Mouse (Mus musculus): ENCODE data around the gene Ndufc1. TPM values are rescaled to one million over a fixed set of nuclear protein-coding genes. Genes with fewer than 3 reads are reported as not detected.
"Not testable (repeated sequence)": the region's sequence is repeated elsewhere in the genome, so short reads cannot be mapped to it uniquely, and the experiment has no call there.

Ndufc1 gene
- polyA plus RNA-seq, 2 experiments, result 150 to 493 TPM

DNA sequence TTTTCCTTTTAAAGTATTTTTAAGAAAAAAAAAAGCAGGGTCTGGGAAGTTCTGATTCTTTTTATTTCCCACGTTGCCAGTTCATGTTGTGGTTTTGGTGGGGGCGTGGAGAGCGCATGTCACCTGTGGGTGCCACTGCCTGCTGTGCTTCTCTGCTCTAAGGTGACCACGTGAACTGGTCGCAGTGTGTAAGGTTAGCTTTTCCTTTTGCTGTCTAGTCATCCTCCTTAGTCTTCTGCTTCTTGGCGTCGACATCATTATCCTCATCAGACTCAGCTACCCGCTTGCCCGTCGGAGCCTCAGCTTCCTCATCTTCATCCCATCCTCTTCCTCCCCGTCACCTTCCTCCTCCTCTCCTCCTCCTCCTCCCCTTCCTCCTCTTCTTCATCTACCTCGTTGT, 6.2 kb downstream of the Ndufc1 start:
- H3K27ac ChIP-seq, result no peak overlapping the region
- 78% methylated on average over 12 of the region's 12 CpGs for WGBS (ENCODE audit: insufficient replicate concordance)
- peaks cover 2 to 5% of the 10 kb centered on the region in 2 experiments; a peak in 3 of 4 replicates for H3K4me1 ChIP-seq (replicated peaks; ENCODE audit: control insufficient read depth in 2 of 2, insufficient read depth in 2 of 2, low read length in 1 of 2)
- no peaks in the 10 kb centered on the region for H3K9me3 ChIP-seq (ENCODE audit: control insufficient read depth, low read length)
- ATAC-seq (ENCODE audit: insufficient read depth), result no peak
- TF ChIP-seq CTCF (IDR thresholded peaks at IDR 0.05; ENCODE audit: low read depth) (no peak), EP300 (IDR thresholded peaks at IDR 0.05; ENCODE audit: low read depth) (no peak)
- no peak overlapping the region for H3K4me2 ChIP-seq (ENCODE audit: low read depth)
- no peak overlapping the region for H3K9ac ChIP-seq (replicated peaks)
- H3K4me3 ChIP-seq (ENCODE audit: insufficient read depth in 1 of 2, low read depth in 2 of 2, low read length in 2 of 2), result no peak overlapping the region
- H3K36me3 ChIP-seq (replicated peaks; ENCODE audit: control insufficient read depth, insufficient read depth, low read depth), result peaks cover 17% of the 10 kb centered on the region
- no peak for DNase-seq (ENCODE audit: low read depth in 3 of 3, low spot score in 3 of 3)
- H3K27me3 ChIP-seq (ENCODE audit: control insufficient read depth, insufficient read depth, low read length), result peaks cover 2% of the 10 kb centered on the region; the same call in 1 of the 2 replicates

DNA sequence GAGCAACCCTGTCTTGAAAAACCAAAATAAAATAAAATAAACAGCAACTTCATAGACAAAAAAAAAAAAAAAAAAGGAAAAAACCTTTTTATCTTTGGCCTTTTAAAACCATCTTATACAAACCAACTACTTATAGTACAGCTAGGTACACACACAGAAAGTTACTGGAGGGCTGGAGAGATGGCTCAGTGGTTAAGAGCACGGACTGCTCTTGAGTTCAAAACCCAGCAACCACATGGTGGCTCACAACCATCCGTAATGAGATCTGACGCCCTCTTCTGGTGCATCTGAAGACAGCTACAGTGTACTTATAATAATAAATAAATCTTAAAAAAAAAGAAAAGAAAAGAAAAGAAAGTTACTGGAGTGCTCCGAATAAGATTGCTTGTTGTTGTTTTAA, 6.7 kb downstream of the Ndufc1 start:
- H3K4me3 ChIP-seq (ENCODE audit: insufficient read depth in 1 of 2, low read depth in 2 of 2, low read length in 2 of 2); ATAC-seq (ENCODE audit: insufficient read depth); H3K27me3 ChIP-seq (ENCODE audit: control insufficient read depth, insufficient read depth, low read length); H3K9ac ChIP-seq (replicated peaks); H3K4me1 ChIP-seq (replicated peaks; ENCODE audit: control insufficient read depth in 2 of 2, insufficient read depth in 2 of 2, low read length in 1 of 2); H3K9me3 ChIP-seq (ENCODE audit: control insufficient read depth, low read length); H3K27ac ChIP-seq; H3K4me2 ChIP-seq (ENCODE audit: low read depth); DNase-seq (ENCODE audit: low read depth in 3 of 3, low spot score in 3 of 3): not testable (repeated sequence)
- TF ChIP-seq CTCF (IDR thresholded peaks at IDR 0.05; ENCODE audit: low read depth), result peak; percentile 21; the same call in 1 of the 2 replicates
- peaks cover 17% of the 10 kb centered on the region for H3K36me3 ChIP-seq (replicated peaks; ENCODE audit: control insufficient read depth, insufficient read depth, low read depth)
- 47% methylated on average over 4 of the region's 4 CpGs for WGBS (ENCODE audit: insufficient replicate concordance)

DNA sequence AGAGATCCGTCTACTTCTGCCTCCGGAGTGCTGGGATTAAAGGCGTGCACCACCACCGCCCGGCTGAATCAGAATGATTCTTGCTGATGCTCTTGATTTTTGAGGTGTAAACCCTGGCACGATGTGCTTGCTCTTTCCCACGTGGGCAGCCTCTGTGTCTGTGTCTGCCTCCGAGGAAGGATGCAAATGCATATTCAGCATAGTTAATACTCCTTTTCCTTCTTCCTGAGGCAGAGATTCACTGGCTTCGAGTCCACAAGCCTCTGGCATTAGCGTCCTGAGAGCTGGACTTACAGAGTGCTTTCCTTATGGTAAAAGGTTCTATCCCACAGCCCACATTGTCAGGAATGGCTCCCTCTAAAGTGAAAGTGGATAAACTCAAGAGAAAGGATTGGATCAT, 8.1 kb downstream of the Ndufc1 start:
- WGBS (ENCODE audit: insufficient replicate concordance), result 67% methylated on average over 10 of the region's 10 CpGs

DNA sequence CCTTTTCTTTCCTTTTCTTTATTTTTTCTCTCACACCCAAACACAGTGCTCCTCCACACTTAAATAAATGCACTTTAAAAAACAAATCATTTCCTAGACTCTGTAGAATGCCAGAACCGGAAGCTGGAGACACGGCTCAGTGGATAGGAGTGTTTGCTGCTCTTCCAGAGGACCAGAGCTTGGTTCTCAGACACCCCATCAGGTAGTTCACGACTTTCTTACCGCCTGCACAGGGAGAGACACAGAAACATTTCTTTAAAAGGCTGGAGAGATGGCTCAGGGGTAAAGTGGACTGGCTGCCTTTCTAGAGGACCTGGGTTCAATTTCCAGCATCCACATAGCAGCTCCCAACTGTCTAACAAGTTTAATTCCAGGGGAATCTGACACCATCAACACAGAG, 9.3 kb downstream of the Ndufc1 start:
- WGBS (ENCODE audit: insufficient replicate concordance), result 60% methylated on average over 4 of the region's 4 CpGs

More for the DNA sequence above, 8.1 kb downstream of the Ndufc1 start:
- Histone ChIP-seq H3K4me3 (ENCODE audit: insufficient read depth in 1 of 2, low read depth in 2 of 2, low read length in 2 of 2) (no peak overlapping the region), H3K36me3 (replicated peaks; ENCODE audit: control insufficient read depth, insufficient read depth, low read depth) (peaks cover 6% of the 10 kb centered on the region), H3K27me3 (ENCODE audit: control insufficient read depth, insufficient read depth, low read length) (peaks cover 10% of the 10 kb centered on the region), H3K4me1 (replicated peaks; ENCODE audit: control insufficient read depth in 2 of 2, insufficient read depth in 2 of 2, low read length in 1 of 2) (peaks cover 3% of the 10 kb centered on the region in 2 experiments; a peak in 3 of 4 replicates), H3K9ac (replicated peaks) (no peak overlapping the region), H3K4me2 (ENCODE audit: low read depth) (no peak overlapping the region), H3K27ac (no peak overlapping the region), H3K9me3 (ENCODE audit: control insufficient read depth, low read length) (no peaks in the 10 kb centered on the region)
- ATAC-seq (ENCODE audit: insufficient read depth), result no peak
- TF ChIP-seq EP300 (IDR thresholded peaks at IDR 0.05; ENCODE audit: low read depth), result no peak
- no peak for TF ChIP-seq CTCF (IDR thresholded peaks at IDR 0.05; ENCODE audit: low read depth)
- no peak for DNase-seq (ENCODE audit: low read depth in 3 of 3, low spot score in 3 of 3)

DNA sequence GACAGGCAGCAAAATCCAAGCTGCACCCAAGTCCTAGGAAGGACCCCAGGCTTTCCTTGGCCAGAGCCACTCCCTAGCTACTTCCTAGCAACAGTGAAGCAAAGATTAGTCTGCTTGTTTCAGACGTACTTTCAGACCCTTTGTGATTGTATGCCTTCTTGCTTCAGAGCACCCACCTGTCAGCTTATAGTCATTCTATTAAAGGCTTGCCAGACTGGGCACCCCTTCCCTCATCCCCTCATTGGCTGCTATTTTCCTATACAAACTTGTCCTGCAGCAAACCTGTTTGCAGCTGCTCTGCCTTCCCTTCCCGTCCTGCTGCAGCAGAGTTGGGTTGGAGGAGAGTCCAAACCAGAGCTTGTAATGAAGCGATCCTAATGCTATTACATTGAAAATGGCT, 10.1 kb downstream of the Ndufc1 start:
- WGBS (ENCODE audit: insufficient replicate concordance), result 30% methylated on average over 3 of the region's 3 CpGs
- no peak for ATAC-seq (ENCODE audit: insufficient read depth)

More for the DNA sequence above, 9.3 kb downstream of the Ndufc1 start:
- H3K4me1 ChIP-seq (replicated peaks; ENCODE audit: control insufficient read depth in 2 of 2, insufficient read depth in 2 of 2, low read length in 1 of 2), result peaks cover 3% of the 10 kb centered on the region in 2 experiments; a peak in 3 of 4 replicates
- H3K4me2 ChIP-seq (ENCODE audit: low read depth), result no peak overlapping the region
- no peak for TF ChIP-seq EP300 (IDR thresholded peaks at IDR 0.05; ENCODE audit: low read depth)
- TF ChIP-seq CTCF (IDR thresholded peaks at IDR 0.05; ENCODE audit: low read depth), result no peak
- DNase-seq (ENCODE audit: low read depth in 3 of 3, low spot score in 3 of 3) (no peak), ATAC-seq (ENCODE audit: insufficient read depth) (no peak)
- no peaks in the 10 kb centered on the region for H3K9me3 ChIP-seq (ENCODE audit: control insufficient read depth, low read length)
- peaks cover 11% of the 10 kb centered on the region for H3K27me3 ChIP-seq (ENCODE audit: control insufficient read depth, insufficient read depth, low read length)
- H3K27ac ChIP-seq, result no peak overlapping the region
- no peak overlapping the region for H3K9ac ChIP-seq (replicated peaks)
- H3K4me3 ChIP-seq (ENCODE audit: insufficient read depth in 1 of 2, low read depth in 2 of 2, low read length in 2 of 2), result no peak overlapping the region
- peaks cover 3% of the 10 kb centered on the region for H3K36me3 ChIP-seq (replicated peaks; ENCODE audit: control insufficient read depth, insufficient read depth, low read depth)

More for the DNA sequence above, 10.1 kb downstream of the Ndufc1 start:
- TF ChIP-seq EP300 (IDR thresholded peaks at IDR 0.05; ENCODE audit: low read depth) (no peak), CTCF (IDR thresholded peaks at IDR 0.05; ENCODE audit: low read depth) (no peak)
- Histone ChIP-seq H3K4me2 (ENCODE audit: low read depth) (no peak overlapping the region), H3K27me3 (ENCODE audit: control insufficient read depth, insufficient read depth, low read length) (peaks cover 11% of the 10 kb centered on the region), H3K27ac (no peak overlapping the region), H3K36me3 (replicated peaks; ENCODE audit: control insufficient read depth, insufficient read depth, low read depth) (peaks cover 3% of the 10 kb centered on the region), H3K9ac (replicated peaks) (no peak overlapping the region), H3K4me1 (replicated peaks; ENCODE audit: control insufficient read depth in 2 of 2, insufficient read depth in 2 of 2, low read length in 1 of 2) (peaks cover 3% of the 10 kb centered on the region in 2 experiments; a peak in 3 of 4 replicates), H3K4me3 (ENCODE audit: insufficient read depth in 1 of 2, low read depth in 2 of 2, low read length in 2 of 2) (no peak overlapping the region), H3K9me3 (ENCODE audit: control insufficient read depth, low read length) (no peaks in the 10 kb centered on the region)
- no peak for DNase-seq (ENCODE audit: low read depth in 3 of 3, low spot score in 3 of 3)

Data from liver, embryonic 14.5 days (tissue).